Mouse (Mus musculus): ENCODE measurements around the gene Otulin.

DNA sequence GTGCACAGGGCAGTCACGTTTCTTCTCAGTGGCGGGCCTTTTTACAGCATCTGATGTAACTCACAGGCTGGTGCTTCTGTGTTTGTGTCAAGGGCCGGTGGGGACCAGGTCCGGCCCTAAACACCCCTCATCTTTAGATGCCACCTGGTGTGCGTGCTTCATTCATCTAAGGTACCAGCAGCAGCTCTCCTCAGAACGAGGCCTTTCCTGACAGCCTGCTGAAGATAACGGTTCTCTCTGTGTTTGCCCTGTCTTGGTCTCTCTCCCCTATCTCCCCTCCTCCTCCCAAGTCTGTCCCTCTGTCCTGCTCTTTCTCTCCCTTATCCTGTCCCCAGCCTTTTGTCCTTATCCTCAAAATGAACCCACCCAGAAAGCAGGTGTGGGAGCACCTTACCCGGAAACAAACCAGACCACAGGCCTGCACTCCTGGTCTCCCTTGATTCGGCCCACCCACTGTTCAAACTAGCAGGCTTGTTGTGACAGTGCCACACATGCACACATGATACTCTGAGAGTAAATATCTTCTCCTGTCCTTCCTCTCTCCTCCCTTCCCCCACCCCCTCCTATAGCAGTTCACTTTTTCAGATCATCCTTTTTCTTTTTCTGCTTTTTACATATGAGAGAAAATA, 36.5 kb upstream of the Otulin start:
- TF ChIP-seq ZMIZ1 (IDR thresholded peaks at IDR 0.05; ENCODE audit: low read depth, low read length) (no peak), ELF1 (IDR thresholded peaks at IDR 0.05; ENCODE audit: low read depth, low read length) (no peak), CTCF (conservative IDR thresholded peaks at IDR 0.05 in 1 of 2, IDR thresholded peaks at IDR 0.05 in 1 of 2; ENCODE audit: low read depth in 2 of 2, low read length in 2 of 2) (no peak), POLR2A (IDR thresholded peaks at IDR 0.05; ENCODE audit: low read depth, low read length) (no peak), MAX (IDR thresholded peaks at IDR 0.05; ENCODE audit: low read length) (no peak), USF1 (IDR thresholded peaks at IDR 0.05; ENCODE audit: low read depth, low read length) (no peak), PAX5 (IDR thresholded peaks at IDR 0.05; ENCODE audit: low read length) (no peak)
